Mouse (Mus musculus): ENCODE data around the gene Gm20379. TPM values are rescaled to one million over a fixed set of nuclear protein-coding genes. Genes with fewer than 3 reads are reported as not detected.

Gene Gm20379
- polyA plus RNA-seq (2015; fragmentation: Nextera tagmentation; extraction: Ambion mirVana): 1.2 and 1.4 TPM in 2 replicates

GRCm38 (mm10) chr13:92305680-92306079 is at the start of gene Gm20379:
TSS of gene Gm20379 (plus strand) at chr13:92305980.
- Histone ChIP-seq H3K4me2 (no peak within 1 kb of the TSS), H3K4me1 (no peaks in the 10 kb centered on the region), H3K27ac (replicated peaks) (no peak within 1 kb of the TSS), H3K36me3 (peaks cover 16% of the 10 kb centered on the region), H3K27me3 (replicated peaks) (no peaks in the 10 kb centered on the region), H3K9me3 (replicated peaks) (no peaks in the 10 kb centered on the region), H3K4me3 (replicated peaks) (no peak within 1 kb of the TSS), H3K9ac (replicated peaks) (no peak within 1 kb of the TSS)
- WGBS: 98% methylated on average over 11 of the region's 11 CpGs
- no peak for ATAC-seq (ENCODE audit: low FRiP score)

GRCm38 (mm10) chr13:92261329-92261728 is 44.5 kb upstream of the Gm20379 start:
- Histone ChIP-seq H3K4me2 (no peak overlapping the region), H3K27ac (replicated peaks) (no peak overlapping the region), H3K27me3 (replicated peaks) (no peaks in the 10 kb centered on the region), H3K9ac (replicated peaks) (no peak overlapping the region), H3K4me3 (replicated peaks) (no peak overlapping the region), H3K36me3 (no peaks in the 10 kb centered on the region), H3K9me3 (replicated peaks) (no peaks in the 10 kb centered on the region), H3K4me1 (no peaks in the 10 kb centered on the region)
- WGBS: 88% methylated on average over 5 of the region's 5 CpGs
- no peak for ATAC-seq (ENCODE audit: low FRiP score)

GRCm38 (mm10) chr13:92263566-92263965 is 42.2 kb upstream of the Gm20379 start:
- 89% methylated on average over 6 of the region's 6 CpGs for WGBS
- no peaks in the 10 kb centered on the region for H3K9me3 ChIP-seq (replicated peaks)
- ATAC-seq (ENCODE audit: low FRiP score): no peak
- no peak overlapping the region for H3K4me3 ChIP-seq (replicated peaks)
- H3K9ac ChIP-seq (replicated peaks): no peak overlapping the region
- H3K27me3 ChIP-seq (replicated peaks): no peaks in the 10 kb centered on the region
- H3K4me1 ChIP-seq: no peaks in the 10 kb centered on the region
- no peaks in the 10 kb centered on the region for H3K36me3 ChIP-seq
- no peak overlapping the region for H3K27ac ChIP-seq (replicated peaks)
- H3K4me2 ChIP-seq: no peak overlapping the region

- no peaks in the 10 kb centered on the region for H3K9me3 ChIP-seq (replicated peaks)
- H3K9ac ChIP-seq (replicated peaks): no peak overlapping the region
- ATAC-seq (ENCODE audit: low FRiP score): no peak
- no peak overlapping the region for H3K4me3 ChIP-seq (replicated peaks)
- no peak overlapping the region for H3K4me2 ChIP-seq
- no peaks in the 10 kb centered on the region for H3K4me1 ChIP-seq
- 89% methylated on average over 3 of the region's 3 CpGs for WGBS
- H3K27me3 ChIP-seq (replicated peaks): no peaks in the 10 kb centered on the region
- no peaks in the 10 kb centered on the region for H3K36me3 ChIP-seq
- no peak overlapping the region for H3K27ac ChIP-seq (replicated peaks)
Observed at GRCm38 (mm10) chr13:92267076-92267475, 38.7 kb upstream of the Gm20379 start.

GRCm38 (mm10) chr13:92274274-92275198 is 31.2 kb upstream of the Gm20379 start:
- no peaks in the 10 kb centered on the region for H3K27me3 ChIP-seq (replicated peaks)
- no peak overlapping the region for H3K9ac ChIP-seq (replicated peaks)
- H3K4me1 ChIP-seq: 0 out of 2 replicates have a peak, but pooled peaks cover 4% of the 10 kb centered on the region
- no peak for ATAC-seq (ENCODE audit: low FRiP score)
- WGBS: 71% methylated on average over 14 of the region's 14 CpGs
- H3K9me3 ChIP-seq (replicated peaks): no peaks in the 10 kb centered on the region
- H3K4me3 ChIP-seq (replicated peaks): no peak overlapping the region
- H3K4me2 ChIP-seq: no peak overlapping the region
- 0 out of 2 replicates have a peak, but pooled peaks cover 3% of the 10 kb centered on the region for H3K36me3 ChIP-seq
- no peak overlapping the region for H3K27ac ChIP-seq (replicated peaks)

GRCm38 (mm10) chr13:92275292-92275691 is 30.5 kb upstream of the Gm20379 start:
- Histone ChIP-seq H3K27ac (replicated peaks) (no peak overlapping the region), H3K4me1 (0 out of 2 replicates have a peak, but pooled peaks cover 4% of the 10 kb centered on the region), H3K9ac (replicated peaks) (no peak overlapping the region), H3K4me3 (replicated peaks) (no peak overlapping the region), H3K9me3 (replicated peaks) (no peaks in the 10 kb centered on the region), H3K27me3 (replicated peaks) (no peaks in the 10 kb centered on the region), H3K36me3 (0 out of 2 replicates have a peak, but pooled peaks cover 3% of the 10 kb centered on the region), H3K4me2 (no peak overlapping the region)
- no peak for ATAC-seq (ENCODE audit: low FRiP score)
- 92% methylated on average over 9 of the region's 9 CpGs for WGBS

GRCm38 (mm10) chr13:92277027-92277426 is 28.8 kb upstream of the Gm20379 start:
- ATAC-seq (ENCODE audit: low FRiP score): no peak
- Histone ChIP-seq H3K27ac (replicated peaks) (no peak overlapping the region), H3K27me3 (replicated peaks) (no peaks in the 10 kb centered on the region), H3K4me2 (no peak overlapping the region), H3K4me1 (0 out of 2 replicates have a peak, but pooled peaks cover 4% of the 10 kb centered on the region), H3K36me3 (0 out of 2 replicates have a peak, but pooled peaks cover 9% of the 10 kb centered on the region), H3K9ac (replicated peaks) (no peak overlapping the region), H3K9me3 (replicated peaks) (no peaks in the 10 kb centered on the region), H3K4me3 (replicated peaks) (no peak overlapping the region)
- 97% methylated on average over 2 of the region's 2 CpGs for WGBS

- Histone ChIP-seq H3K9me3 (replicated peaks) (no peaks in the 10 kb centered on the region), H3K9ac (replicated peaks) (no peak overlapping the region), H3K27me3 (replicated peaks) (no peaks in the 10 kb centered on the region), H3K27ac (replicated peaks) (no peak overlapping the region), H3K36me3 (peaks cover 7% of the 10 kb centered on the region; the same call in 1 of the 2 replicates), H3K4me2 (no peak overlapping the region), H3K4me3 (replicated peaks) (no peak overlapping the region), H3K4me1 (peaks cover 5% of the 10 kb centered on the region; the same call in 1 of the 2 replicates)
- 56% methylated on average over 4 of the region's 4 CpGs for WGBS
- peak; percentile 59; the same call in 1 of the 2 replicates for ATAC-seq (ENCODE audit: low FRiP score)
Observed at GRCm38 (mm10) chr13:92291605-92292004, 14.2 kb upstream of the Gm20379 start.

- Histone ChIP-seq H3K27ac (replicated peaks) (no peak overlapping the region), H3K9me3 (replicated peaks) (no peaks in the 10 kb centered on the region), H3K9ac (replicated peaks) (no peak overlapping the region), H3K27me3 (replicated peaks) (no peaks in the 10 kb centered on the region), H3K36me3 (peaks cover 7% of the 10 kb centered on the region; the same call in 1 of the 2 replicates), H3K4me2 (no peak overlapping the region), H3K4me3 (replicated peaks) (no peak overlapping the region), H3K4me1 (peaks cover 5% of the 10 kb centered on the region; the same call in 1 of the 2 replicates)
- no peak for ATAC-seq (ENCODE audit: low FRiP score)
- WGBS: 88% methylated on average over 5 of the region's 5 CpGs
Observed at GRCm38 (mm10) chr13:92293883-92294282, 11.9 kb upstream of the Gm20379 start.

- Histone ChIP-seq H3K27me3 (replicated peaks) (no peaks in the 10 kb centered on the region), H3K9ac (replicated peaks) (no peak overlapping the region), H3K9me3 (replicated peaks) (no peaks in the 10 kb centered on the region), H3K4me3 (replicated peaks) (no peak overlapping the region), H3K4me1 (peaks cover 1% of the 10 kb centered on the region; the same call in 1 of the 2 replicates), H3K36me3 (0 out of 2 replicates have a peak, but pooled peaks cover 17% of the 10 kb centered on the region), H3K27ac (replicated peaks) (no peak overlapping the region), H3K4me2 (no peak overlapping the region)
- ATAC-seq (ENCODE audit: low FRiP score): no peak
- WGBS: 97% methylated on average over 4 of the region's 4 CpGs
Observed at GRCm38 (mm10) chr13:92296490-92296889, 9.3 kb upstream of the Gm20379 start.

GRCm38 (mm10) chr13:92297021-92297420 is 8.8 kb upstream of the Gm20379 start:
- 96% methylated on average over 2 of the region's 2 CpGs for WGBS
- no peak for ATAC-seq (ENCODE audit: low FRiP score)
- Histone ChIP-seq H3K9me3 (replicated peaks) (no peaks in the 10 kb centered on the region), H3K4me1 (no peaks in the 10 kb centered on the region), H3K27ac (replicated peaks) (no peak overlapping the region), H3K36me3 (0 out of 2 replicates have a peak, but pooled peaks cover 17% of the 10 kb centered on the region), H3K27me3 (replicated peaks) (no peaks in the 10 kb centered on the region), H3K4me3 (replicated peaks) (no peak overlapping the region), H3K9ac (replicated peaks) (no peak overlapping the region), H3K4me2 (no peak overlapping the region)

GRCm38 (mm10) chr13:92299522-92299921 is 6.3 kb upstream of the Gm20379 start:
- WGBS: 93% methylated on average over 1 of the region's 1 CpGs
- Histone ChIP-seq H3K27ac (replicated peaks) (no peak overlapping the region), H3K9me3 (replicated peaks) (no peaks in the 10 kb centered on the region), H3K4me3 (replicated peaks) (no peak overlapping the region), H3K4me1 (no peaks in the 10 kb centered on the region), H3K4me2 (no peak overlapping the region), H3K36me3 (0 out of 2 replicates have a peak, but pooled peaks cover 14% of the 10 kb centered on the region), H3K9ac (replicated peaks) (no peak overlapping the region), H3K27me3 (replicated peaks) (no peaks in the 10 kb centered on the region)
- ATAC-seq (ENCODE audit: low FRiP score): no peak
